Mouse (Mus musculus) gastrocnemius, postnatal 4 days (tissue): Measurements from ENCODE around the gene Olfr1347. TPM values are rescaled to one million over a fixed set of nuclear protein-coding genes. Genes with fewer than 3 reads are reported as not detected.
"Not testable (repeated sequence)": the region's sequence is repeated elsewhere in the genome, so short reads cannot be mapped to it uniquely, and the experiment has no call there.

Source experiments
- DNase-seq, 2 experiments: peaks; one replicate each; pipeline ENCODE4 v3.0.0; 2021 to 2022; ENCODE audit warnings: low spot score in 2 of 2, mixed read lengths in 2 of 2
- long read RNA-seq, 2 experiments: library from polyadenylated mRNA; stranded (forward); transcript quantifications; one replicate each; pipeline ENCODE4 v2.0.0; 2021
- total RNA-seq, 2 experiments: library from RNA; stranded (reverse); gene quantifications; 2 replicates each; pipeline ENCODE4 v1.2.3; 2021

Gene Olfr1347
- total RNA-seq, result not detected
- long read RNA-seq, experiment 1, result 0 reads
- long read RNA-seq, experiment 2, result 0 reads

GRCm38 (mm10) chr7:6499655-6500054, at the start of gene Olfr1347:
TSS of gene Olfr1347 (minus strand) at chr7:6499755.
- DNase-seq, result no peak

- no peak for DNase-seq
Observed at GRCm38 (mm10) chr7:6526141-6526540, 26.6 kb upstream of the Olfr1347 start.

- DNase-seq, result no peak
Observed at GRCm38 (mm10) chr7:6525001-6525400, 25.4 kb upstream of the Olfr1347 start.

DNA sequence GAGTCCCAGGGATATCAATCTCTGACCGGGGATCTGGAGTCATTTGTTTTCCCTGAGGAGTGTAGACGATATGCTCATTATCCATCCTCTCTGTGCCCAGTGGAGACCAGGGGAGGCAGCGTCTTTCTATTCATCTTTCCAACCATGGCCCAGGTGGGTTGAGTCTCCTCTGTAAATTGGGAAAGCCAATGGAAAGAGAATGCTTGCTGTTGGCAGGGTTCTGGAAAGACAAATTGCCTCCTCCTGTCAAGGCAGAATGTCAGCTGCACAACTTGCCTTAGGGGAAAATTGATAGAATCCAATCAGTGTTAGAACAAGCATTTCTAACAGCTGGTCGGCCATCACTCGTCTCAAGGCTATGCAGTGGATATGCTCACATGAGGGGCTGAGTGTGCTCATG, 23.3 kb upstream of the Olfr1347 start, which contains the start of gene Olfr1349:
Olfr1349 (minus strand) TSS at position 101 of the 400 bp plus-strand sequence.
- no peak for DNase-seq

DNA sequence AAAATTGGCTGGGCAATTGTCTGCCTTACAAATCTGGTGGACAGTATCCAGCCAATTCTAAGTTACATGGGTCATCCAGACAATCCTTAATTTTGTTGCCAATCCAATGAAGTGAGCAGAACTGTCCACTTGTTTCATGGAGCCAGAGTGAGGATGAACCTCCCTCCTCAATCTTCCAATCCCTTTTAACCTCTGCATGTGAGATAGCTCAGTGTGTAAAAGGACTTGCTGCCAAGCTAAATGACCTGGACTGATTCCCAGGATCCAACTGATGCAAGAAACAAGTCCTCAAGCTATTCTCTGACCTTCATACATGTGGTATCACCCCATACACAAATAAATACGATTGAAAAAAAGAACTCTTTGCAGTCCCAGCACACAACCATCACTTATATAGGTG, 22.1 kb upstream of the Olfr1347 start:
- DNase-seq, result no peak

- DNase-seq, result no peak
Observed at GRCm38 (mm10) chr7:6508648-6509047, 9.1 kb upstream of the Olfr1347 start, which contains the start of gene Olfr1348. TSS of gene Olfr1348 (minus strand) at chr7:6508748.

DNA sequence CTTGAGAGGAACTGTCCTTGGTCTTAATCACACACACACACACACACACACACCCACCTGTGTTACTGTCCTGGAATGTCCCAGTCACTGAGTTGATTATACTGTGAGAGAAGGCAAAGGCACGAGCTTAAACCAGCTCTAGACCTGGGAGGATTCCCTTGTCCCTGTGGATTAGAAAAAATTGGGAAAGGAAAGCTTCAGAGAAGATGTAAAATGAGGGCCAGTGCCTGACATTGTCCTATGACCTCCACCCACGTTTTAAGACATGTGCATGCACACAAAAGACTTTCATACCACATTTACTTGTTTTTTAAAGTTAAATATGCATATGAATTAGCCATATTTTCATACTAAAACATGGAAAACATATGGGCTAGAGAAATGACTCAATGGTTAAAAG, 12.7 kb downstream of the Olfr1347 start, which contains the start of gene Olfr5:
Olfr5 (minus strand) TSS at position 101 of the 400 bp plus-strand sequence.
- no peak for DNase-seq

GRCm38 (mm10) chr7:6477633-6478032, 21.9 kb downstream of the Olfr1347 start:
- DNase-seq, result not testable (repeated sequence)

- no peak for DNase-seq
Observed at GRCm38 (mm10) chr7:6466951-6467350, 32.6 kb downstream of the Olfr1347 start, which contains the start of gene Olfr1346. TSS of gene Olfr1346 (plus strand) at chr7:6467101.

DNA sequence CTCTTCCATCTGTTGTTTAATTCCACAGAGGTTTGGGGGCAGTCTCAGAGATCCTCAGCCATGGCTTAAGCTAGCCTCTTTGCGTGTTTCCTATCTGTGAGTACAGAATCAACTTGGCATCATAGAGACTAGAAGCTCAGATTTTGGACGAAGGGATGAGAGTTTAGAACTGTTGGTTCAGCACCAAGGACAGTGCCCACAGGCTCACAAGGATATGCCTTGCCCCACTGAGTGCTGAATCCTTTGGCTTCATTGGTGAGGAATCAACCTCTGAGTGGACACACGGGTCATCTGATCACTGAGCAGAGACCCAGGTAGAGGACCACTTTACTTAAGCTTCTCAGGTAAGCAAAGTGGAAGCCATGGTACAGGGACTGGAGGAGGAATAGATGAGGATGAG, 43.2 kb downstream of the Olfr1347 start:
- no peak for DNase-seq

DNA sequence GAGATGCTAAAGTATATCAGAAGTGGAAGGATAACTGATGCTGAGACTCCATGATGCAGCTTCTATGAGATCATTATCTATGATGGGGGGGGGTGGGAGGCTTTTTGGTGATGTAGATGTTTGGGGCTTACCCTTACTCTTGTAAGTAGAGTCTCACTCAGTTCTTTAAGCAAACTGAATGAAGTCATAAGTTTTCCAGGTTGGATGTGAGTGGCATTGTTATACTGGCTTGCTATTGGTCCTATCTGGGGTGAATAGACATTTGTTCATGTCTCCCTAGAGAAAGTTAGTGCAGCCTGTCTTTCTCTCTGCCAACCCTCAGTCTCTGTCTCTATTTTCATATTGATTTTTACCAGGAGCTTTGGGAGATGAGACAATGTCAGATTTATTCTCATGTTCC, 43.7 kb downstream of the Olfr1347 start, which contains the start of gene Olfr1336:
Olfr1336 (plus strand) TSS at position 301 of the 400 bp plus-strand sequence.
- no peak for DNase-seq

- DNase-seq, result no peak
Observed at GRCm38 (mm10) chr7:6447771-6448170, 51.8 kb downstream of the Olfr1347 start.

DNA sequence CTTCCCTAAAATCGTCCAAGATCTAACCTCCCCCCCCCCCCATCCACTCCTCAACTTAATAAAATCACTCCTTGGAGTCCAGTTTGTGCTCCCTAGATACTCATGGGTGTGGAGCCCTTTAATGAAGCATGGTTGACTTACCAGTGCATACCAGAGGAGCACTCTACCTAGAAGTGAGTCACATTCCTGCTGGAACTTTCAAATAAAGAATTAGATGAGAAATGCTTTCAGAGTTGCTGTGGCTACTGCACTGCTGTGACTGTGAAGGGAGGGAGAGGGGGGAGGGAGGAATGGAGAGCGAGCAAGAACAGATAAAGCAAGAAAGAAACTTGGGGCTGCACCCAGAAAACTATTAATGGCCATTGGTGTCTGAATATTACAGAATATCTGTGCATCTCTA, 58.4 kb downstream of the Olfr1347 start:
- no peak for DNase-seq

GRCm38 (mm10) chr7:6438388-6438787, 61.2 kb downstream of the Olfr1347 start, which contains the start of gene Olfr1344:
TSS of gene Olfr1344 (plus strand) at chr7:6438688.
- no peak for DNase-seq

Other genes starting within 250 kb of the Olfr1347 start
- gene Epp13, start 247.0 kb downstream of the Olfr1347 start, total RNA-seq, result not detected
- gene Zfp667, start 213.2 kb downstream of the Olfr1347 start, total RNA-seq, result 1 to 10 TPM; 5.2 to 5.9 TPM
- gene Zfp583, start 168.5 kb downstream of the Olfr1347 start, total RNA-seq, result 1 to 10 TPM; 1.2 to 1.9 TPM
- under 1 TPM; 0.37 to 0.47 TPM for gene Gm3854, start 156.0 kb downstream of the Olfr1347 start, total RNA-seq
- 1 to 10 TPM; 1.8 to 2.0 TPM for gene Zfp78, start 136.5 kb downstream of the Olfr1347 start, total RNA-seq
- gene Zfp28, start 116.5 kb downstream of the Olfr1347 start, total RNA-seq, result 1 to 10 TPM; 7.1 to 7.5 TPM
- gene Smim17, start 101.0 kb downstream of the Olfr1347 start, total RNA-seq, result under 1 TPM in 1 of 2 experiments, not detected in 1; 0.44 TPM
- not detected for gene Gm20715, start 89.5 kb downstream of the Olfr1347 start, total RNA-seq
- not detected for gene Olfr1344, start 61.1 kb downstream of the Olfr1347 start, total RNA-seq
- not detected for gene Olfr1336, start 43.6 kb downstream of the Olfr1347 start, total RNA-seq
- not detected for gene Olfr1346, start 32.7 kb downstream of the Olfr1347 start, total RNA-seq
- not detected for gene Olfr5, start 12.8 kb downstream of the Olfr1347 start, total RNA-seq
- gene Olfr1348, start 9.0 kb upstream of the Olfr1347 start, total RNA-seq, result not detected
- gene Olfr1349, start 23.2 kb upstream of the Olfr1347 start, total RNA-seq, result not detected
- not detected for gene Olfr1350, start 65.1 kb upstream of the Olfr1347 start, total RNA-seq
- gene Zim1, start 196.7 kb upstream of the Olfr1347 start, total RNA-seq, result 100 to 1,000 TPM; 397 to 406 TPM
- gene Peg3, start 230.7 kb upstream of the Olfr1347 start, total RNA-seq, result 100 to 1,000 TPM; 567 to 584 TPM
- gene Usp29, start 230.8 kb upstream of the Olfr1347 start, total RNA-seq, result 10 to 100 TPM; 26.6 to 33.7 TPM